Mouse (Mus musculus) CH12.LX (cell line): ENCODE data around the gene Atp4a.

Experiments used
- CTCF ChIP-seq, 2 experiments: IDR thresholded peaks in 1 of 2; conservative IDR thresholded peaks in 1 of 2; 2 replicates each; pipeline ENCODE4 v1.5.1; 2011 to 2012; ENCODE audit warnings: low read depth in 2 of 2, low read length in 2 of 2, improper control_type of control experiment in 1 of 2, inconsistent platforms in 1 of 2, mild to moderate bottlenecking in 1 of 2, moderate library complexity in 1 of 2
- E2F4 ChIP-seq: IDR thresholded peaks from 2 replicates; pipeline ENCODE4 v1.6.1; 2011; ENCODE audit warnings: low read depth, low read length, improper control_type of control experiment; ENCODE audit not compliant: insufficient replicate concordance
- ETS1 ChIP-seq: conservative IDR thresholded peaks from 2 replicates; pipeline ENCODE4 v1.6.1; 2012; ENCODE audit warnings: low read depth, mild to moderate bottlenecking, inconsistent platforms, low read length, improper control_type of control experiment, moderate library complexity
- GABPA ChIP-seq: IDR thresholded peaks from 2 replicates; pipeline ENCODE4 v1.6.1; 2012; ENCODE audit warnings: low read depth, low read length, improper control_type of control experiment, inconsistent platforms; ENCODE audit not compliant: insufficient replicate concordance
- HCFC1 ChIP-seq: IDR thresholded peaks from 2 replicates; pipeline ENCODE4 v1.6.1; 2012; ENCODE audit warnings: low read depth, mild to moderate bottlenecking, inconsistent platforms, low read length, improper control_type of control experiment
- MAX ChIP-seq: IDR thresholded peaks from 2 replicates; pipeline ENCODE4 v1.6.1; 2011; ENCODE audit warnings: low read length, improper control_type of control experiment
- MEF2A ChIP-seq: IDR thresholded peaks from 2 replicates; pipeline ENCODE4 v1.6.1; 2014; ENCODE audit warnings: low read depth, mild to moderate bottlenecking, inconsistent platforms, low read length, improper control_type of control experiment, borderline replicate concordance
- NRF1 ChIP-seq: IDR thresholded peaks from 2 replicates; pipeline ENCODE4 v1.6.1; 2014; ENCODE audit warnings: low read depth, mild to moderate bottlenecking, inconsistent platforms, low read length, improper control_type of control experiment, moderate library complexity
- POLR2A ChIP-seq: IDR thresholded peaks from 2 replicates; pipeline ENCODE4 v1.6.1; 2011; ENCODE audit warnings: low read depth, mild to moderate bottlenecking, improper control_type of control experiment, low read length
- USF1 ChIP-seq: IDR thresholded peaks from 2 replicates; pipeline ENCODE4 v1.6.1; 2014; ENCODE audit warnings: low read depth, mild to moderate bottlenecking, inconsistent platforms, low read length, improper control_type of control experiment
- ZKSCAN1 ChIP-seq: IDR thresholded peaks from 2 replicates; pipeline ENCODE4 v1.6.1; 2012; ENCODE audit warnings: low read depth, inconsistent platforms, low read length, improper control_type of control experiment, borderline replicate concordance
- ZNF384 ChIP-seq: IDR thresholded peaks from 2 replicates; pipeline ENCODE4 v1.6.1; 2012; ENCODE audit warnings: low read depth, low read length, improper control_type of control experiment, inconsistent platforms

DNA sequence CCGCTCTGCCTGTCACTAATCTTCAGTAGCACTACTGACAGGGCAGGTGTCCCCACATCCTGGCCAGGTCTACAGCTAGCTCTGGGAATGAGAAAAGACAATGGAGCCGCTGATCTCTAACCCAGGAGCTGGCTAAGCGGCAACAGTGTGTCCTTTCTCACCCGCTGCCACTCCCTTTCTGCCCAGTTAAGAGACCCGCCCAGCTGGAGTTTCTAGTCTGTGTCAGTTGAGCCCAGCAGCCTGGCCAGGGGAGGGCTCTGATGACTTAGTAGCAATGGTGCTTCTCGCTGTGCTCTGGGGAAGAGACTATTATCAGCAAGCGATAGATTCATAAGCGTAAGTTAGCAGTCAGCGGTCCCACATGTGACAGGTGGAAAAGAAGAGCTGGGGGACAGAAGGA is 57.2 kb downstream of the Atp4a start:
- TF ChIP-seq MEF2A (no peak), CTCF (conservative IDR thresholded peaks at IDR 0.05 in 1 of 2, IDR thresholded peaks at IDR 0.05 in 1 of 2; ENCODE audit: low read depth in 2 of 2, low read length in 2 of 2) (no peak), USF1 (no peak), HCFC1 (no peak), POLR2A (no peak), NRF1 (no peak), GABPA (no peak), ETS1 (no peak), E2F4 (no peak), ZNF384 (no peak), ZKSCAN1 (no peak), MAX (no peak)
